Mouse (Mus musculus): ENCODE data around the gene Numa1. TPM values are rescaled to one million over a fixed set of nuclear protein-coding genes. Genes with fewer than 3 reads are reported as not detected.
A peak's percentile ranks its signal among the peaks of the same experiment; 100 is the strongest.
"Not testable (repeated sequence)": the region's sequence is repeated elsewhere in the genome, so short reads cannot be mapped to it uniquely, and the experiment has no call there.

Gene Numa1
- total and polyA plus RNA-seq, 2 experiments from 2014 or later = 20.6 to 74.0 TPM

GRCm38 (mm10) chr7:102025187-102026119 lies 91.5 kb downstream of the Numa1 start:
- no peak for ATAC-seq (ENCODE audit: low FRiP score)
- Histone ChIP-seq H3K9me3 (ENCODE audit: low read length) (no peaks in the 10 kb centered on the region), H3K4me3 (ENCODE audit: low read depth, low read length) (no peak overlapping the region), H3K9ac (replicated peaks; ENCODE audit: low read length, poor library complexity, severe bottlenecking) (no peak overlapping the region), H3K4me2 (ENCODE audit: low read depth, low read length, poor library complexity, severe bottlenecking) (no peak overlapping the region), H3K4me1 (ENCODE audit: insufficient read depth, low read length) (no peaks in the 10 kb centered on the region), H3K27ac (ENCODE audit: low read depth, low read length) (no peak overlapping the region), H3K36me3 (ENCODE audit: insufficient read depth, low read length) (peaks cover 48% of the 10 kb centered on the region), H3K27me3 (ENCODE audit: insufficient read depth, low read length) (no peaks in the 10 kb centered on the region)
- no peak for TF ChIP-seq CTCF (IDR thresholded peaks at IDR 0.05)
- 84% methylated on average over 2 of the region's 2 CpGs for WGBS
- DNase-seq (ENCODE audit: low spot score) = no peak

GRCm38 (mm10) chr7:102034904-102035303 lies 101.0 kb downstream of the Numa1 start:
- Histone ChIP-seq H3K36me3 (ENCODE audit: insufficient read depth, low read length) (peaks cover 66% of the 10 kb centered on the region), H3K4me1 (ENCODE audit: insufficient read depth, low read length) (no peaks in the 10 kb centered on the region), H3K27me3 (ENCODE audit: insufficient read depth, low read length) (no peaks in the 10 kb centered on the region), H3K4me3 (ENCODE audit: low read depth, low read length) (no peak overlapping the region), H3K9me3 (ENCODE audit: low read length) (no peaks in the 10 kb centered on the region), H3K27ac (ENCODE audit: low read depth, low read length) (no peak overlapping the region), H3K9ac (replicated peaks; ENCODE audit: low read length, poor library complexity, severe bottlenecking) (no peak overlapping the region), H3K4me2 (ENCODE audit: low read depth, low read length, poor library complexity, severe bottlenecking) (no peak overlapping the region)
- WGBS = 87% methylated on average over 1 of the region's 1 CpGs
- peak; percentile 33; the same call in 1 of the 2 replicates for TF ChIP-seq CTCF (IDR thresholded peaks at IDR 0.05)
- ATAC-seq (ENCODE audit: low FRiP score) (no peak), DNase-seq (ENCODE audit: low spot score) (no peak)

- TF ChIP-seq CTCF (IDR thresholded peaks at IDR 0.05) = no peak
- H3K4me1 ChIP-seq (ENCODE audit: insufficient read depth, low read length) = no peaks in the 10 kb centered on the region
- 99% methylated on average over 2 of the region's 2 CpGs for WGBS
- no peaks in the 10 kb centered on the region for H3K27me3 ChIP-seq (ENCODE audit: insufficient read depth, low read length)
- DNase-seq (ENCODE audit: low spot score) = no peak
- H3K4me2 ChIP-seq (ENCODE audit: low read depth, low read length, poor library complexity, severe bottlenecking) = no peak overlapping the region
- H3K9me3 ChIP-seq (ENCODE audit: low read length) = no peaks in the 10 kb centered on the region
- H3K4me3 ChIP-seq (ENCODE audit: low read depth, low read length) = no peak overlapping the region
- peaks cover 64% of the 10 kb centered on the region for H3K36me3 ChIP-seq (ENCODE audit: insufficient read depth, low read length)
- no peak overlapping the region for H3K9ac ChIP-seq (replicated peaks; ENCODE audit: low read length, poor library complexity, severe bottlenecking)
- ATAC-seq (ENCODE audit: low FRiP score) = no peak
- H3K27ac ChIP-seq (ENCODE audit: low read depth, low read length) = no peak overlapping the region
These were observed 101.6 kb downstream of the Numa1 start for GRCm38 (mm10) chr7:102035534-102035933.

- ATAC-seq (ENCODE audit: low FRiP score) = no peak
- Histone ChIP-seq H3K9me3 (ENCODE audit: low read length) (no peaks in the 10 kb centered on the region), H3K27ac (ENCODE audit: low read depth, low read length) (no peak overlapping the region), H3K4me2 (ENCODE audit: low read depth, low read length, poor library complexity, severe bottlenecking) (no peak overlapping the region), H3K4me1 (ENCODE audit: insufficient read depth, low read length) (no peaks in the 10 kb centered on the region), H3K9ac (replicated peaks; ENCODE audit: low read length, poor library complexity, severe bottlenecking) (no peak overlapping the region), H3K4me3 (ENCODE audit: low read depth, low read length) (no peak overlapping the region), H3K36me3 (ENCODE audit: insufficient read depth, low read length) (peaks cover 49% of the 10 kb centered on the region), H3K27me3 (ENCODE audit: insufficient read depth, low read length) (no peaks in the 10 kb centered on the region)
- 89% methylated on average over 3 of the region's 3 CpGs for WGBS
- no peak for TF ChIP-seq CTCF (IDR thresholded peaks at IDR 0.05)
- no peak for DNase-seq (ENCODE audit: low spot score)
These were observed 103.4 kb downstream of the Numa1 start for GRCm38 (mm10) chr7:102037318-102037717.

- Histone ChIP-seq H3K27me3 (ENCODE audit: insufficient read depth, low read length) (no peaks in the 10 kb centered on the region), H3K4me2 (ENCODE audit: low read depth, low read length, poor library complexity, severe bottlenecking) (no peak overlapping the region), H3K4me1 (ENCODE audit: insufficient read depth, low read length) (no peaks in the 10 kb centered on the region), H3K27ac (ENCODE audit: low read depth, low read length) (no peak overlapping the region), H3K9ac (replicated peaks; ENCODE audit: low read length, poor library complexity, severe bottlenecking) (no peak overlapping the region), H3K36me3 (ENCODE audit: insufficient read depth, low read length) (peaks cover 20% of the 10 kb centered on the region), H3K4me3 (ENCODE audit: low read depth, low read length) (no peak overlapping the region), H3K9me3 (ENCODE audit: low read length) (no peaks in the 10 kb centered on the region)
- no peak for ATAC-seq (ENCODE audit: low FRiP score)
- 89% methylated on average over 2 of the region's 2 CpGs for WGBS
- TF ChIP-seq CTCF (IDR thresholded peaks at IDR 0.05) = no peak
- DNase-seq (ENCODE audit: low spot score) = no peak
These were observed 108.4 kb downstream of the Numa1 start for GRCm38 (mm10) chr7:102042314-102042713.

GRCm38 (mm10) chr7:102048524-102048923 lies 114.6 kb downstream of the Numa1 start:
- TF ChIP-seq CTCF (IDR thresholded peaks at IDR 0.05) = peak; percentile 37
- not testable (repeated sequence) for H3K4me3 ChIP-seq (ENCODE audit: low read depth, low read length); H3K36me3 ChIP-seq (ENCODE audit: insufficient read depth, low read length); H3K9ac ChIP-seq (replicated peaks; ENCODE audit: low read length, poor library complexity, severe bottlenecking); H3K4me1 ChIP-seq (ENCODE audit: insufficient read depth, low read length); H3K27me3 ChIP-seq (ENCODE audit: insufficient read depth, low read length); DNase-seq (ENCODE audit: low spot score); ATAC-seq (ENCODE audit: low FRiP score); H3K9me3 ChIP-seq (ENCODE audit: low read length); H3K4me2 ChIP-seq (ENCODE audit: low read depth, low read length, poor library complexity, severe bottlenecking); H3K27ac ChIP-seq (ENCODE audit: low read depth, low read length)
